In the genomic region with DNA sequence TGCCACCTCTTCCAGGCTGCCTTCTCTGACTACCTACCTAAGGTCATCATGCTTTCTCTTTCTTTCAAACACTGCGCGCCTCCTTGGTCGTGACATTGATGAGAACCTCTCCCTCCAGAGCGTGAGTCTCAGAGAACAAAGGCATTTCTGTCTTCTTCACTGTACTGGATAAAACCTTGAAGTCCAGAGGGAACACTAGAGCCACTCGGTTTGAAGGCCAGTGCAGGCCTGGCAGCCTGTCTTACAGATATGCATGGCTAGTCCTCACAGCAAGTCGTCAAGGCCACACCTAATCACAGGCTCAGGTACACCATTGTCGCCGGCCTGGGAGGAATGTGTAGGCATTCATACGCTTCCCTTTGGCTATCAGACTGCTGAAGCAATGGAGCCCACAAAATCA, we compare ENCODE assay signal across 17 mouse cellular contexts. TPM values are rescaled to one million over a fixed set of nuclear protein-coding genes. Genes with fewer than 3 reads are reported as not detected.
DNase-seq lines count a peak whose midpoint lies in the region.
"Had no signal": no experiment of that assay in that cellular context is flagged by ENCODE, and none has a peak within 500 bp of the region (broad histone marks: within the 10 kb centered on the region; RNA-seq: fewer than 3 reads in every experiment).

No protein-coding gene starts in this region.

- DNase-seq in ES-CJ7 (ENCODE audit: low read depth, low spot score) (peak; percentile 48), R1 (ENCODE audit: low read depth, low spot score) (peak; percentile 74)
- DNase-seq in testis, postnatal 14 days (ENCODE audit: low spot score) = peak; percentile 66
- DNase-seq in gastrocnemius, postnatal 14 days = no peak
- DNase-seq in cerebellum, postnatal 4 days (ENCODE audit: low spot score in 2 of 2) = no peak
- DNase-seq: adrenal gland, adult 2 months; adrenal gland, postnatal 10 days; adrenal gland, postnatal 25 days; cerebellum, adult 11 months; cerebellum, adult 18-20 months; cerebellum, adult 8-10 months; cerebellum, adult 9-11 months; cerebellum, postnatal 14 days; cerebellum, postnatal 36 days; forebrain, postnatal 0 days had no signal

- intact Hi-C loops in gastrocnemius, postnatal 14 days (cut with DNase I; ENCODE audit: low total_unique reads) = no loop called here

RNA-seq across cellular contexts. Expression of a gene that starts 40.6 kb away (rescaled TPM):
- total RNA-seq in gastrocnemius, postnatal 14 days (2021) = not detected
- total RNA-seq: G1E had no signal

RNA-seq across cellular contexts. Expression of a gene that starts 47.1 kb away (rescaled TPM):
- total RNA-seq in gastrocnemius, postnatal 14 days (2021) = 1 to 10 TPM in 1 of 2 experiments, under 1 TPM in 1; 0.95 to 1.8 TPM

RNA-seq across cellular contexts. Expression of a gene that starts 57.6 kb away (rescaled TPM):
- not detected for total RNA-seq in gastrocnemius, postnatal 14 days (2021)
- total RNA-seq: adrenal gland, adult 2 months; adrenal gland, postnatal 10 days; adrenal gland, postnatal 25 days; adrenal gland, postnatal 4 days; forebrain, postnatal 0 days; G1E had no signal

RNA-seq across cellular contexts. Expression of a gene that starts 58.7 kb away (rescaled TPM):
- total RNA-seq in gastrocnemius, postnatal 14 days (2021) = not detected
- total RNA-seq: forebrain, postnatal 0 days had no signal

Comparison
In these comparisons a context has a peak if more than half of its experiments do, and no peak if none do; other contexts are left out.
1. DNase-seq: peak in ES-CJ7 (single experiment), R1 (single experiment) and testis, postnatal 14 days (single experiment); none in gastrocnemius, postnatal 14 days (single experiment) and cerebellum, postnatal 4 days (0 of 2).